Mouse (Mus musculus) CD4-positive, CD25-positive, alpha-beta regulatory T cell, adult 2 months (primary cell): ENCODE data around the gene Scube1.

Experiments used
- DNase-seq: peaks from one replicate; pipeline ENCODE4 v3.0.0-alpha.2; 2012; ENCODE audit warnings: low read depth, low spot score

The Scube1 gene

DNA sequence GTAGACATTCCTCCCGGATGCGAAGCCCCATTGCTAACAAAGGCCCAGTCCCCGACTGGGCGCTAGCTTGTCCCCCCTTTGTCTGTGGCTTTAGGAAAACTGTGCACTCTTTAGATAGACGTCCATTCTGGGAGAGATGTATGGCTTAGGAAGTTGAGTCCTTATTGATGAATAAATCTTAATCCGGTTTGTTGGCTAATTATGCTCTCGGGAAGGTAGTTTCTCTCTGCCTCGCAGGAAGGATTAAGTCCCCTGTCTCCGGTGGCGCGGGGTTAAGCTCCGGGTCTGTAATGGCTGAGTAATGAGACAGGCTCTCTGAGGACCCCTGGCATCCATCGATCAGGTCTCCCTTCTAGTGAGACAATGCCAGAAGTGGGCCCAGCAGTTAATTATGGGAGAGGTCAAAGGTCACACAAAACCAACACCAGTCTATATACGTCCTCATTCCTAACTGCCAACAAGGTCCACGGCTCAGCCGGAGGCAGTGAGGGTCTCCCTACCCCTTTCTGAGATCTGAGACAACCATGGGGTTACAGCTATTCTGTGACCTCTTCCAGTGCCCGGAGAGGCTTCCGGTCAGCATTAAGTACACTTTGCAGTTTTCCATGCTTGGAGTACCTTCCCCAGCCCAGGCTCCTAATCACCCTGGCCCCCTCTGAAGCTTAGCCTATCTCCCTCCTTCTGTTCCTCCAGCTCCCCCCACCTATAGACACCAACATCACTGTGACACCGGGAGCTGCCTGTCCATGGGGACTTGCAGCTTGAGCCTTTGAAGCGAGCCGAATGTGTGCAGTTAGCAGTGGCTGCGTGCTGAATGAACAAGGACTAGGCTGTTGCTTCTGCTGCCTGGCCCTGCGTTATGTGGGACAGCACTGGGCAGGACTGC lies 14.7 kb downstream of the Scube1 start:
- DNase-seq = no peak

DNA sequence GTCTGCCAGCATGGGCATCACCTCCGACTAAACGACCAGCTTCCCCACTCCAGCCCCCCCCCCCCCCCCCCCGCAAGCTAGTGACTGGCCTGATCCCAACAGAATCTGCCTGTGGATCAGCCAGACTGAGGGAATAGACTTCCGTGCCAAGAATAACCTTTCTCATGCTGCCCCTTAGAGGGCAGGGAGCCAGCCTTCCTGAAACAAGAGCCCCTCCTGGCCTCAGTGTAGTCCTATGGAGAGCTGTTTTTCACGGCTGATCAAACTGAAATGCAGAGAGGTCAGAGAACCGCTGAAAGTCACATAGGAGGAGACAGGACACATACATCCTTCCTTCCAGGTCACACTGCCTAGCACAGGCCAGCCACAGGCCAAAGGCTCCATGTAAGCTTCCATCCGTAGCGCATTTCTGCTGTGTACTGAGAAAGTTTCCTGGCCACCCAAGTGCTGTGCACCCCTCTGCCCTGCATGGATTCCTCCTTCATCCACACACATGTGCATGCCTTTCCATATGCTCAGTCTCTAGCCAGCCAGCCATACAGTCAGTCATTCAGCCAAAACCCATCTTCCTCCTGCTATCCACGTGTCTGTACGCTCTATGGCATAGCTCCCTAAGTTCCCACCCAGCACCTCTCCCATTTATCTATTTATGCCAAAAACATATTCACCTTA lies 18.2 kb downstream of the Scube1 start:
- no peak for DNase-seq

DNA sequence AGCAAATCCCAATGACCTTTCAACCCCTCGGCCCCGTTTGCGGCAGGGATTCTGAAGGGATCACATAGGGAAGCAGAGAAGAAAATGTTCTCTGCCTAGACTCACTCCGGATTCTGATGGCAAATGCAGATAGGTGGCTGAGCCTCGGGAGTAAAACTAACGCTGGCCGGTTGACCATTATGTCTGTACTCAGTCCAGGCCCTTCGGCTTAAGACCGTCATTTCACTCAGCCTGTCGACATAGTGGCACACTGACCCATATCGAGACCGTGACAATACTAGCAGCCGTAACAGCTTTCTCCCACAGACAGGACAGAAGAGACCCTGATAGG lies 24.3 kb downstream of the Scube1 start:
- no peak for DNase-seq

DNA sequence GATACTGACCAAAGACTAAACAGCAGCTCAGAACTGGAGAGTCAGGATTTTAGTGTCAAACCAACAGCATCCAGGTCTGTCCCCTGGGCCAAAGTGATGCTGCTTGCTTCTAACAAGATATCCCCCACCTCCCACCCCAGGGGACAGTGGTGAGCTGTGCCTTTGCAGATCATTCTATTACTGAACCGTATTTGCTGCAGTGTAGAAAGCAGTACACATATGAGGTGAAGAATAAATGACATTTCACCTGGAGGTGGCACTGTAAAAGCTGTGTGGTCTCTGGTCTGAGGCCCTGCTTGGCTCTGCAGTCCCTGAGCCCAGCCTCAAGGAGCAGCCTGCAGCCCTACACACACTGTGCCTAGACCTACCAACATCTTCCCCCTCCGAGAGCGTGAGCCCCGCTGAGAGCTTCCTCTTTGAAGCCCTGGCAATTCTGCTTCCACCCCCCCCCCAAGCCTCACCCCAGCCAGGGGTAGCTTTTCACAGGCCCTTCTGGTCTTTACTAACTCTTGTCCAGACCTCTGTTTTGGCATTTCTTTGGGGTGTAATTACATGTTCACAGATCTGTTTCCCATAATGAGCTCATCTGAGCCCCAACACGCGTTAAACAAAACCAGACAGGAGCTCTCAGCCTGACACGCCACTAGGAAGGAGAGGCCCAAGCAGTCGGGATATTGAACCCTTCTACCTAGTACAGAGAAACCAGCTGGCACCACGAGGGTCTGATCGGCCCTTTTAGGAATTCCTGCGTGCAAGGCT lies 24.8 kb downstream of the Scube1 start:
- no peak for DNase-seq

DNA sequence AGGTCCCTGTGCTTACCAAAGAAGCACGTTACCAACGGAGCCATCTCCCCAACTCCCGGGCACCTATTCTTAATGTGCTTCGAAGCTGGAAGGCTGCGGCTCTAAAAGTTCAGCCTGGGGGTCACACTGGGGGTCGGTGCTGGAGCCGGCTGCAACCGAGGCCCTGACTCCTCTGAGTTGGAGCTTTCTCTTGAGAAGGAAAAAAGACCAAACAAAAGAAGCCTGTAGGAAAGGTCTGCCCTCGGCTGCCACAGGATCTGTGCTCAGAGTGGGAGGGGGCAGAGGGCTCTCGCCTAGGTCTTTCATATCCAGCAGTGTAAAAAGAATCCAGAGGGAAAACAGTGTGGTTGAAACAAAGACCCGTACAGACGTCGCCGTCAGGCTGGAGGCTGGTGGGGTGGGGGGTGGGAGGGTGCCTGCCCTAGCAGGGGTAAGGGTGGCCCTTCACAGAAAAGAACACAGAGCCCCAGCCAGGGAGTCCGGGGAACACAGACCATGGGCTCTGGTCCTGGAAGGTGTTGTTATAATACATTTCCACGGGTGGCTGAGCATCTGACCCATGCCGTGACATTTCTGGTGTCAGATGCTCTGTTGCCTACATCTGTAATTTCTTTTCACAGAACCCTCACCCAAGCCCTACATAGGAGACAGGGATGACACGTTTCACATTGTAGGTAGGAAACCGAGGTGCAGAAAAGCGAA lies 25.5 kb downstream of the Scube1 start:
- no peak for DNase-seq

DNA sequence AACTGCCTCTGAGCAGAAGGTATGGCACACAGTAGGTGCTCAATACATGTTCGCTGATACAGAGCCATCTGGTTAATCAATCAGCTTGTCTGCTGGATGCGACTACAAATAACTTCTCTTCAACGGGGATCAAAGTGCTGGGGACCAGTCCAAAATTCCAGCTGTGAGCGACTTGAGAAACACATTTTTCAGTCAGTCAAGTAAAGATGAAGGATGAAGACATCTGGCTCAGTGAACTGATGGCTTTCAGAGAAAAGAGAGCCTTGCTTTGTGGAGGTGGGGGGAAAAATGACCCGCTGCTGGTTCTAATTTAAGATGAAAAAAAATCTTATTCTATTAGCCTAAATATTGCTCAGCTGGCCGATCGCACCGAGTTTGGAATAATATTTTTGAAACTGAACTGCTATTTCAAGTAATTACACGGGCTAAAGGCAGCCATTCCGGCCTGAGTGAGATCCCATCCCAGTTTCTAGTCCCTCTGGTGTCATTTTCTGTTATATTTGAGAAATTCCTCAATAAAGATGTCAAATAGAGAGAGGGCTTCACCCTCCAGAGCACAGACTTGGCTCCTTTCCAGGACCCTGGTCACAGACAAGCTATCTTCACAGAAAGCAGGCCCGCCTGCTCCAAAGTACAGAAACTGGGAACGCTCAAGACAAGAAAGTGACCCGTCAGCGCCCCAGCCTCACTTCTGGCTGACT lies 28.0 kb downstream of the Scube1 start:
- DNase-seq = no peak

DNA sequence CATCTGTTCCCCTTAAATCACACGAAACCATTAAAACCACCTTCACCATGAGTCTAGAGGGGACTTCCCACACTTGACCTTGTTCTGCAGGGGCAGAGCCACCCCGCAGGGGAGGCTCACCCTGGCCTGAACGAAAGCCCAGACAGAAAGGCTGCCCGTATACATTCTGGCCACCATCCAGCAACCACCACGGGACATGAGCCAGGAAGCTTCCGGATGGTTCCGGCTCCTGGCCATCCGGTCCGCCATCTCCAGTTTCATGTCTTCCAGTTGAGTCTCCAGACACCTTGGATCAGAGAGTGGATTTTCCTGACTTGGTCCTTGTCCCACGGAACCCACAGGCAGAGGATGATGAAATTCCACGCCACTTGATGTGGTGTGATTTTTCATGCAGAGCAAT lies 29.7 kb downstream of the Scube1 start:
- DNase-seq = no peak

DNA sequence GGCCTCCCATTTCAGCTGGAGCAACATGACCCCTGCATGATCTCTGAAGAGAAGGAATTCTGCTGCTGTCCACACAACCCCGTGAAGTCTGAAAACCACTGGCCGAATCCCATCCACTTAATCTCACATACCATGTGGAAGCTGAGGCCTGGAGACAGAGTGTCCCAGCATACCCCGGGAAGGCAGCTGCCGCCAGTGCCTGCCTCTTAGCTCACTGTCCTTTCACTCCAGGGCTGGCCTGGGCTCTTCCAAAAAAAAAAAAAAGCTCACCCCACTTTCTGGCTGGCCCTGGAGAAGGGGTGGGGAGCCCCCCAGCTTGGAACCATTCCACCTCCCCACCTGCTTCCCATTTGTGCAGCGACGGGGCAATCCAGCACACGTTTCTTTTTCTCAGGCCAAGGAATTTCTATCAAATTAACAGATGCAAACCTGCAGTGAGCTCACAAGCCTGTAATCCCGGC lies 32.9 kb downstream of the Scube1 start:
- no peak for DNase-seq

DNA sequence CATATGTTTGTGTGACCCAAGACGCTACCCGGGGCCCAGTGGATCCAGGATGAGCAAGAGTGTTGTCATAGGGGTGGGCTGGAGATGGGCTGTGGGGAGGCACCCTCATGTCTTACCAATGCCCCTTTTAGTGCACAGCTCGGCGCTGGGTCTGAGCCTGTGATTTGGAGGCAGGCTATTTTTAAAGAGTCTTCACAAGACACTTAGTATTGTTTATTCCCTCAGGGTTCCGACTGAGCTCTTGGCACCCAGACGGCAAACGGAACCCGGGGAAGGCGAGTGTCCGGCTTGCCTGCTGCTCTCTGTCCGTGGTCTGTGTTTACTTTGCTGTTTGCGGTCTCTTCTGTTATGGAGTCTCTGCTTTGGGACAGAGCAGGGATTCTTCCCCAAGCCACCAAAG lies 34.9 kb downstream of the Scube1 start:
- DNase-seq = no peak

- DNase-seq = no peak
Measured at GRCm38 (mm10) chr15:83686601-83687000, 38.2 kb downstream of the Scube1 start.

DNA sequence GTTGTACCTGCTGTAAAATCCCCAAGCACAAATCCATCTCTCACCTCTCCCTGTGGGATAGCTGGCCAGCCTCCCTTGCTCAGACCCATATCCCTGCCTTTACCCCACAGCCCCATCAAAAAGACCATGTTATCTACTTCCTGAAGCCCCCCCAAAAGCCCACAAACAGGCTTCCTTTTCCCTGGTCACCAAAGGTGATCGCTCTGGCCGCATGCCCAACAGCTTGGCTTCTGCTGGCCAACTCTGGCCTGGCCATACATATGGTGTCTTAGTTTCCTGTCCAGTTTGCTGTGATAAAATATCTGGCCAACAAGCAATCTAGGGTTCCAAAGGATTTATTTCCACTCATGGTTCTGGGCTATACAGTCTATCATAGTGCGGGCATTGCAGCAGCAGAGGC lies 38.9 kb downstream of the Scube1 start:
- no peak for DNase-seq

DNA sequence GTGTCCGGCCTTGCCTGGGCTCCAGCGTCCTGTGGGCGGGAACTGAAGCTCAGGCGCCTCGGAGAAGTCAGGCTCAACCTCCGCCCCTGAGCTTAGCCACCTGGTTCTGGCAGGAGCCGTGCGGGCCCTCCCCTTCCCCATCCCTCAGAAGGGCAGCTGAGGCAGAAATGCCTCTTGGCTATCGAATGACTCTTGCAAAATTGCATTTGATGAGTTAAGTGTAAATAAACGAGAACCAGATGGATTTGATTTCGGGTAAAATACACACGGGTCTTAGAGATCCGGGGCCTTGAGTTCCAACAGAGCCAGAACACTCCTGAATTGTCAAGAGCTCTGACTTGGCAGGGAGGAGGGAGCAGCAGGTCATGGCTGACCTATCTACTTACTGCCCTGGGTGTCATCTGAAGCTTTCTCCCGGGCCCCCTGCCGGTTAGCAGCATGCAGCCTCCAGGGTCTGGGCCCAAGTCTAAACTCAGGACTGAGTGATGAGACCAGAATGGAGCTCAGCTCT lies 41.7 kb downstream of the Scube1 start:
- no peak for DNase-seq

DNA sequence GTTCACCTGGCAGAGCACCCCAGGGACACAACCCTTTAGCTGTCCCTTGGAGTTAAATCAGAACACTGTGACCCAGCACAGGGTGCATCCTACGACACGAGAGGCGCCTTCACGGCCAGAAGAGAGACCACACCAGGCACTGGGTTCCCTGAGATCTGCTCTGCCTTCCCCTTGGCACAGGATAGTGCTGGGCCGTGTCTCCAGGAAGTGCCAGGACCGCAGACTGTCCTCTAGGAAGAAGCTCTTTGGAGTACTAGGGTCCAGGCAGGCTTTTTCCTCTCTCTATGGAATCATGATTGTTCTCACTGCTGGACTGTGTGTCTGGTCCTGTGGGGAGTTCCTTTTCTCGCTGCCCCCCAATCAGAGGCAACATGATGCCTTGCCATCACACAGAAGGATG lies 44.5 kb downstream of the Scube1 start:
- no peak for DNase-seq

DNA sequence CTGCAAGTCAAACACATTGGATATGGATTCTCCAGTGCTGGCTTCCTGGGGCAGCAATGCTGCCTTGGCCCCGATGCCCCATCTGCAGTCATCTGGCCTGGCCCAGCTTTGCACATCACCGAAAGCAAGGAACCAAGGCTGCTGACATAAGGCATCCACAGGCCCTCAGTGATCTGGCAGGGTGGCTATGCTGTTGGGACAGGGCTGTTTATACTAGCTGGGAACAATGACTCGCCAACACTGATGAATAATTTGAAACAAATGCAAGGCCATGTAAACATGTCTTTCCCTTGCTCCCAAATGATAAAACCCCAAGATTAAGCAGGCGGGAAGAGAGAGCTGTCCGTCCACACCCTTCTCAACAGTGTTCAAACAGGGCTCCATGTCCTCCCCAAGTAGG lies 45.1 kb downstream of the Scube1 start:
- DNase-seq = no peak

DNA sequence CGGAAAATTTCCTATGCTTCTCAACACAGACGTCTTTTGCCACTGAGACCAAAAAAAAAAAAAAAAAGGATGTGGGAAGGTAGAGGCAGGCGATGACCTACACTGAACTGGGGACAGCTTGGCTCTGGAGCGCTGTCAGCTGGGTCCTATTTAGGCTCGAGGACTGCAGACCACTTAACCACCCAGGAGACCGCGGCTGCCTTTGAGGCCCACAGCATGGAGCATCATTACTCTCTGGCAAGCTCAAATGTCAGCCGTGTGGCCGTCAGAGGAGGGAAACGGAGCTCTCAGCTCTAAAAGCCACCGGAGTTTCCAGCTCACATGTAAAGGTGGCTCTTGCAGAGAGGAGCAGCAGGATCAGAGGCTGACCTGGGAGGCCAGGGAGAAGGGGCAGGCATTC lies 46.2 kb downstream of the Scube1 start:
- DNase-seq = no peak

DNA sequence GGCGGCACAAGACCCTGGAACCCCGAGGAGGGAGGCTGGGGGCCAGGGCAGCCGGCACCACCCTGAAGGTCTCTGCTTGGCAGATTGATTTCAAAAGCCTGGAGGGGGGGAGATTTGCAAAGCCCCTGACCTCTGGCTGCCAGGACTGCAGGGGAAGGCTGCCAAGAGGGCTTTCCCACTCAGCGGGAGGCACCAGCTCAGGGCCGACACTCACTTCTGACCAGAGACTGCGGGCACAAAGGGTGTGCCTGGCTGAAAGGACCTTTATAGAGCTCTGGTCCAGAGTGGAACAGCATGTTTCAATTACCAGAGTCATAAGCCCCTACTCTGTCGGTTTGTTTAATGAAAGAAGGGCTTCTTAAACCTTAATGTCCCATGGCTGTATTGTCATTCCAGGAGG lies 46.7 kb downstream of the Scube1 start:
- no peak for DNase-seq

DNA sequence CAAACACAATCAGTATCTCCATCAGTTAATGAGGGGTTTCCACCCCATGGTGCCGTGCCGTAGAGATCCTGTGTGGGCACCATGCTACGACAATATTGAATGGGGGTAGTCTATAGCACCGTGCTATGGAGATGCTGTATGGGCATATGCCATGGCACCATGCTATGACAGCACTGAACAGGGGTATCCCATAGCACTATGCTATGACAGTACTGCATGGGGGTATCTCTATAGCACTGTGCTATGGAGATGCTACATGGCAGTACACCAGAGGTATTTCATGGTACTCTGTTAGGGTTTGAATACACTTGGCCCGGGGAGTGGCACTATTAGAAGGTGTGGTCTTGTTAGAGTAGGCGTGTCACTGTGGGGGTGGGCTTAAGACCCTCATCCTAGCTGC lies 47.7 kb downstream of the Scube1 start:
- DNase-seq = no peak

- DNase-seq = no peak
Measured at GRCm38 (mm10) chr15:83676286-83676685, 48.5 kb downstream of the Scube1 start.

DNA sequence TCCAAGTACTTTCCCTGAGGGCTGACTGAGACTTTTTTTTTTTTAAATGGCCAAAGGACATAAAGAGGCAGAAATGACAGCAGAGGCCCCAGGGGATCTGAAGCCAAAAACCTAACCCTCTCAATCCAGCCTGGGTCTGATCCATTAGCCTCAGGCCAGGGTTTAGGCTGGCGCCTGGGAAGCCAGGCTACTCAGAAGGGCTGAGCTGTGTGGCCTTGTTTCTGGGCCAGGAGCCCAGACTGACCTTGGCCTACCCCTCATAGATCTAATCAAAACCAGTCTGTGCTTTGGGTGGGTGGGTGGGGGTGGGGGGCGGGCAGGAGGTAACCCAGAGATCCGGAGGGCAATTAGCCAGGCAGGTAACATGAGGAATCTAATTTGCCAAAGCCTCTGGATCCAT lies 51.2 kb downstream of the Scube1 start:
- DNase-seq = no peak

GRCm38 (mm10) chr15:83667501-83667900 lies 57.3 kb downstream of the Scube1 start:
- DNase-seq = no peak

GRCm38 (mm10) chr15:83666418-83666817 lies 58.4 kb downstream of the Scube1 start:
- no peak for DNase-seq
